Comparison of ENCODE assay signal across 9 mouse cellular contexts in the genomic region with DNA sequence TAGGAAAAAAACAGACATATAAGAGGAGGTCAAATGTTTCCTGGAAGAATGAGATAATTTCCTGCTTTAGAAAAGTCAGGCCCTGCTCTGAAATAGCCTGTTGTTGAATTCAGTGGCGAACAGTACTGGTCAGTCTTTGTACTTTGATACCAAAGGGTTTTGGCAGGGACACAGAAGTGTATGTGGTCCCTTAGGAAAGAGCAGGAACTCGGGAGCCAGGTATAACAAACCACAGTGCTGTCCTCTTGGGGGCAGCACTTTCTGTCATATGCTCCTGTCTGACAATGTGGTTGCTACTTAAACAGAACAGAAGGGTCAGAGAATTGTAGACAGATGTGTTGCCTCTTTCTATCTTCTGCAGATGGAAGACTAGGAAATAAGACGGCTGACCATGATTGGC.
DNase-seq lines count a peak whose midpoint lies in the region; ATAC-seq lines count a peak whose summit lies in the region.
"Had no signal": no experiment of that assay in that cellular context is flagged by ENCODE, and none has a peak within 500 bp of the region (broad histone marks: within the 10 kb centered on the region; RNA-seq: fewer than 3 reads in every experiment).

No protein-coding gene starts in this region.

- DNase-seq in heart, adult 8-10 months (ENCODE audit: low spot score) = peak; percentile 57
- DNase-seq in 416B (ENCODE audit: low read depth) (peak; percentile 8), ZHBTc4 (ENCODE audit: low read depth, low spot score) (peak; percentile 42)
- DNase-seq in kidney, adult 9 months = peak; percentile 61
- no peak for DNase-seq in frontal cortex, postnatal 25 days (ENCODE audit: low spot score in 2 of 2)
- DNase-seq in thymus, postnatal 10 days (ENCODE audit: low spot score in 2 of 2) = no peak

- peaks cover 10% of the 10 kb centered on the region for H3K4me1 ChIP-seq in heart, embryonic 12.5 days (replicated peaks)

- H3K9me3 ChIP-seq in heart, embryonic 12.5 days (replicated peaks) = no peaks in the 10 kb centered on the region
- H3K9me3 ChIP-seq: embryonic facial prominence, embryonic 15.5 days had no signal

- H3K4me2 ChIP-seq in heart, embryonic 12.5 days = no peak overlapping the region
- H3K4me2 ChIP-seq: embryonic facial prominence, embryonic 15.5 days had no signal

- no peak overlapping the region for H3K27ac ChIP-seq in heart, embryonic 12.5 days (ENCODE audit: poor library complexity, severe bottlenecking)
- H3K27ac ChIP-seq: embryonic facial prominence, embryonic 15.5 days had no signal

- H3K4me3 ChIP-seq in heart, embryonic 12.5 days = no peak overlapping the region
- H3K4me3 ChIP-seq: embryonic facial prominence, embryonic 15.5 days had no signal

- H3K9ac ChIP-seq in heart, embryonic 12.5 days = no peak overlapping the region
- H3K9ac ChIP-seq: embryonic facial prominence, embryonic 15.5 days had no signal

- H3K36me3 ChIP-seq in heart, embryonic 12.5 days = no peaks in the 10 kb centered on the region
- H3K36me3 ChIP-seq: embryonic facial prominence, embryonic 15.5 days had no signal

- H3K27me3 ChIP-seq in heart, embryonic 12.5 days (replicated peaks) = no peaks in the 10 kb centered on the region
- H3K27me3 ChIP-seq: embryonic facial prominence, embryonic 15.5 days had no signal

- ATAC-seq in heart, embryonic 12.5 days (ENCODE audit: insufficient number of reproducible peaks, low FRiP score) = no peak
- no peak for ATAC-seq in CD4-positive, CD25-positive, alpha-beta regulatory T cell, adult 4 months

- 18% methylated on average over 3 of the region's 3 CpGs for WGBS in heart, embryonic 12.5 days

Comparison
In these comparisons a context has a peak if more than half of its experiments do, and no peak if none do; other contexts are left out.
1. DNase-seq: peak in heart, adult 8-10 months (single experiment), 416B (single experiment), ZHBTc4 (single experiment) and kidney, adult 9 months (single experiment); none in frontal cortex, postnatal 25 days (0 of 2) and thymus, postnatal 10 days (0 of 2).